Mouse (Mus musculus) heart, adult 2 months (tissue): Measurements from ENCODE around the gene Gm10271.

Source experiments
- CTCF ChIP-seq: fragments of 200-600 bp; IDR thresholded peaks from 2 replicates; pipeline ENCODE4 v1.8.1; 2022; ENCODE audit warnings: antibody characterized with exemption, mild to moderate bottlenecking, moderate library complexity
- POLR2A ChIP-seq: fragments of 200-500 bp; IDR thresholded peaks from 2 replicates; pipeline ENCODE4 v1.6.1; 2011; ENCODE audit warnings: mild to moderate bottlenecking, low read depth, low read length, control low read depth; ENCODE audit not compliant: insufficient read depth

GRCm38 (mm10) chr10:116972509-116972908 is at the start of gene Gm10271:
- TF ChIP-seq CTCF = no peak
- no peak for TF ChIP-seq POLR2A
